Mouse (Mus musculus): ENCODE data around the gene Hist1h2ad. TPM values are rescaled to one million over a fixed set of nuclear protein-coding genes. Genes with fewer than 3 reads are reported as not detected.
"Not testable (repeated sequence)": the region's sequence is repeated elsewhere in the genome, so short reads cannot be mapped to it uniquely, and the experiment has no call there.

Gene Hist1h2ad
- polyA plus RNA-seq, 1 experiment from 2014 or later, result not detected

DNA sequence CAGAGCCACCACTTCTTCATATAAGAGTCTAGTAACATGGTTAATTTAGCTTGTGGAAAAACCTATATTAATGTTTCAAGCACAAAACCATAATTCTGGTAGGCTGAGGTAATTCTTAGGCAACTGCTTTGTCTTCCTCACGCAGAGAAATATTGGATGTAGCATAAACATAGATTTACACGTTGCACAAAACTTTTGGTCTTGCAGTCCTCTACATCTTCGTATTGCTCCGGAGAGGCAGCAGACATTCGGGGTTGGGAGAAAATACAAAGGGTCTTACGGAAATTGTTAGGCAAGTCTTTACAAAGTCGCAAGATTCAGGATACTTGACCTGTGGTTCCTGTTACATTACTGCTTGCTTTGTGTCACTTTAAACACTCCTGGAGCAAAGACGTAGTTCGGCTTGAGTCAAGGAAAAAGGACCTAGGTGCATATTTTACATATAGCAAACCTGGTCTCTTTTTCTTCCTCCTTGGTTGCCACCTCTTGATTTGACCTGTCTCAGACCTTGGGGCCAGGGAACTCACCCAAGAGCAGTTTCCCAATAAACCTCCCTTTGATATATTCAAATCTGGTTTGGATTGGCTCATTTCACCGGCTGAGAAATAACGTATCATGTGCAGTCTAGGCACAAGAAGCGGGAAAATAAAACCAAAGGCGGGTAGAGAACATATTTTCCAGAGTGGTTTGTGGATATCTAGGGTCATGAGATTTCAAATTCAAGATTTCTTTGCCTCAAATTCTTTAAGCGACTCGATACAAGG lies 39.6 kb upstream of the Hist1h2ad start:
- Histone ChIP-seq H3K4me1 (replicated peaks) (peaks cover 37% of the 10 kb centered on the region), H3K4me2 (peak overlapping the region; percentile 89), H3K27ac (replicated peaks) (peak overlapping the region; percentile 74), H3K27me3 (no peaks in the 10 kb centered on the region), H3K4me3 (peak overlapping the region; percentile 52), H3K36me3 (no peaks in the 10 kb centered on the region), H3K9me3 (no peaks in the 10 kb centered on the region), H3K9ac (peak overlapping the region; percentile 36)
- peak; percentile 3; the same call in 1 of the 2 replicates for ATAC-seq (ENCODE audit: low FRiP score, low read depth)
- under 1% methylated on average over 15 of the region's 15 CpGs for WGBS

DNA sequence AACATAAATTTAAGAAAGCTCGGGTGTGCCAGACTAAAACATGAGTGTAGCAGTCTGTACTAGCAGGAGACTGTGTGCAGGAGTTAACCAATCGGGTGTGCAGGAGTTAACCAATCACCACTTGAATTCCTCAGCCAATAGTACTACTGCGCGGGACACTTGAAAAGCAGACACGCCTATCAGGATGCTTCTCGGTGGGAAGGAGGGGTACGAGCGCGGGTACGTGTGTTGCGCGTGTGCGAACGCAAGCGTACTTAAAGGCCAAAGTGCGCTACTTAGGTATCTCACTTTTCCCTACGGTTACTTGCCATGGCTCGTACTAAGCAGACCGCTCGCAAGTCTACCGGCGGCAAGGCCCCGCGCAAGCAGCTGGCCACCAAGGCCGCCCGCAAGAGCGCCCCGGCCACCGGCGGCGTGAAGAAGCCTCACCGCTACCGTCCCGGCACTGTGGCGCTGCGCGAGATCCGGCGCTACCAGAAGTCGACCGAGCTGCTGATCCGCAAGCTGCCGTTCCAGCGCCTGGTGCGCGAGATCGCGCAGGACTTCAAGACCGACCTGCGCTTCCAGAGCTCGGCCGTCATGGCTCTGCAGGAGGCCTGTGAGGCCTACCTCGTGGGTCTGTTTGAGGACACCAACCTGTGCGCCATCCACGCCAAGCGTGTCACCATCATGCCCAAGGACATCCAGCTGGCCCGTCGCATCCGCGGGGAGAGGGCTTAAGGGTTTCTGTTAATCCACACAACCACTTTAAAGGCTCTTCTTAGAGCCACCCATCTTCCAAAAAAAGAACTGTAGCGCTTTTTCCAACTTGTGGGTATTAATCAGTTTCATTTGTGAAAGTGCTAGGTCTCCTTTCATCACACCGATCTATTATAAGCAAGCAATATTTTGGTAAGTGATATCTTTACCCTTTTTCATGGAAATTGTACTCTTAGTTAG lies 38.8 kb upstream of the Hist1h2ad start, which contains the start of gene Hist1h3g:
Hist1h3g (plus strand) TSS at position 286 of the 939 bp plus-strand sequence.
- peak; percentile 94 for ATAC-seq (ENCODE audit: low FRiP score, low read depth)
- peaks cover 30% of the 10 kb centered on the region for H3K4me1 ChIP-seq (replicated peaks)
- peak within 1 kb of the TSS; percentile 36 for H3K9ac ChIP-seq
- not testable (repeated sequence) for H3K27me3 ChIP-seq, H3K36me3 ChIP-seq, H3K9me3 ChIP-seq
- peak within 1 kb of the TSS; percentile 74 for H3K27ac ChIP-seq (replicated peaks)
- peak within 1 kb of the TSS; percentile 89 for H3K4me2 ChIP-seq
- H3K4me3 ChIP-seq, result peak within 1 kb of the TSS; percentile 52
- under 1% methylated on average over 49 of the region's 62 CpGs for WGBS

- Histone ChIP-seq H3K4me1 (replicated peaks) (peaks cover 30% of the 10 kb centered on the region), H3K4me3 (peak overlapping the region; percentile 52), H3K4me2 (peak overlapping the region; percentile 89), H3K27ac (replicated peaks) (no peak overlapping the region), H3K9ac (0 out of 2 replicates have a peak overlapping the region, but pooled peaks have one; percentile 10), H3K27me3 (no peaks in the 10 kb centered on the region), H3K9me3 (no peaks in the 10 kb centered on the region), H3K36me3 (no peaks in the 10 kb centered on the region)
- 20% methylated on average over 7 of the region's 7 CpGs for WGBS
- ATAC-seq (ENCODE audit: low FRiP score, low read depth), result no peak
Observed at GRCm38 (mm10) chr13:23536076-23536822, 37.9 kb upstream of the Hist1h2ad start.

GRCm38 (mm10) chr13:23537006-23537710 lies 37.0 kb upstream of the Hist1h2ad start:
- Histone ChIP-seq H3K9me3 (no peaks in the 10 kb centered on the region), H3K27ac (replicated peaks) (no peak overlapping the region), H3K4me3 (no peak overlapping the region), H3K9ac (no peak overlapping the region), H3K27me3 (no peaks in the 10 kb centered on the region), H3K36me3 (no peaks in the 10 kb centered on the region), H3K4me2 (peak overlapping the region; percentile 89), H3K4me1 (replicated peaks) (peaks cover 27% of the 10 kb centered on the region)
- WGBS, result 83% methylated on average over 3 of the region's 3 CpGs
- no peak for ATAC-seq (ENCODE audit: low FRiP score, low read depth)

GRCm38 (mm10) chr13:23538249-23538648 lies 35.9 kb upstream of the Hist1h2ad start:
- no peak overlapping the region for H3K4me3 ChIP-seq
- no peaks in the 10 kb centered on the region for H3K9me3 ChIP-seq
- no peak for ATAC-seq (ENCODE audit: low FRiP score, low read depth)
- 78% methylated on average over 5 of the region's 5 CpGs for WGBS
- no peak overlapping the region for H3K9ac ChIP-seq
- no peak overlapping the region for H3K27ac ChIP-seq (replicated peaks)
- no peak overlapping the region for H3K4me2 ChIP-seq
- no peaks in the 10 kb centered on the region for H3K36me3 ChIP-seq
- H3K27me3 ChIP-seq, result no peaks in the 10 kb centered on the region
- peaks cover 21% of the 10 kb centered on the region for H3K4me1 ChIP-seq (replicated peaks)

DNA sequence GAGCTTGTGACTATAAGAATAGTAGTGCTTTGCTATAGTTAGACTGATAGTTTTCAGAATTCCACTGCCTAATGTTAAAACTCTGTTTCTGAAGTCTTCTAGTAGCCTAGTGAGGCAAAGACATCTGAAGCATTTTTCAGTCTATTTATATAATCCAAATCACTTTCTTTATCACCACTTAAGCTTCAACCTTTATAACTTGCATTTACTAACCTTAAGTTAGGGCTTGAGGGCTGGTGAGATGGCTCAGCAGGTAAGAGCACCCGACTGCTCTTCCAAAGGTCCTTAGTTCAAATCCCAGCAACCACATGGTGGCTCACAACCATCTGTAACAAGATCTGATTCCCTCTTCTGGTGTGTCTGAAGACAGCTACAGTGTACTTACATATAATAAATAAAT lies 34.4 kb upstream of the Hist1h2ad start:
- not testable (repeated sequence) for ATAC-seq (ENCODE audit: low FRiP score, low read depth); H3K9me3 ChIP-seq; H3K27ac ChIP-seq (replicated peaks); H3K4me3 ChIP-seq; H3K9ac ChIP-seq; H3K27me3 ChIP-seq; H3K36me3 ChIP-seq; H3K4me2 ChIP-seq
- H3K4me1 ChIP-seq (replicated peaks), result peaks cover 12% of the 10 kb centered on the region
- 70% methylated on average over 1 of the region's 1 CpGs for WGBS

GRCm38 (mm10) chr13:23541497-23541896 lies 32.7 kb upstream of the Hist1h2ad start:
- 81% methylated on average over 3 of the region's 3 CpGs for WGBS
- Histone ChIP-seq H3K4me2 (no peak overlapping the region), H3K36me3 (no peaks in the 10 kb centered on the region), H3K27me3 (no peaks in the 10 kb centered on the region), H3K4me3 (no peak overlapping the region), H3K27ac (replicated peaks) (no peak overlapping the region), H3K4me1 (replicated peaks) (peaks cover 8% of the 10 kb centered on the region), H3K9me3 (no peaks in the 10 kb centered on the region), H3K9ac (no peak overlapping the region)
- no peak for ATAC-seq (ENCODE audit: low FRiP score, low read depth)

- not testable (repeated sequence) for ATAC-seq (ENCODE audit: low FRiP score, low read depth); H3K27me3 ChIP-seq; H3K4me1 ChIP-seq (replicated peaks); H3K36me3 ChIP-seq; H3K9me3 ChIP-seq
- peak overlapping the region; percentile 87 for H3K4me2 ChIP-seq
- 0 out of 2 replicates have a peak overlapping the region, but pooled peaks have one; percentile 77 for H3K27ac ChIP-seq (replicated peaks)
- peak overlapping the region; percentile 40 for H3K9ac ChIP-seq
- 3% methylated on average over 3 of the region's 3 CpGs for WGBS
- H3K4me3 ChIP-seq, result peak overlapping the region; percentile 49
Observed at GRCm38 (mm10) chr13:23542225-23542980, 31.8 kb upstream of the Hist1h2ad start.

DNA sequence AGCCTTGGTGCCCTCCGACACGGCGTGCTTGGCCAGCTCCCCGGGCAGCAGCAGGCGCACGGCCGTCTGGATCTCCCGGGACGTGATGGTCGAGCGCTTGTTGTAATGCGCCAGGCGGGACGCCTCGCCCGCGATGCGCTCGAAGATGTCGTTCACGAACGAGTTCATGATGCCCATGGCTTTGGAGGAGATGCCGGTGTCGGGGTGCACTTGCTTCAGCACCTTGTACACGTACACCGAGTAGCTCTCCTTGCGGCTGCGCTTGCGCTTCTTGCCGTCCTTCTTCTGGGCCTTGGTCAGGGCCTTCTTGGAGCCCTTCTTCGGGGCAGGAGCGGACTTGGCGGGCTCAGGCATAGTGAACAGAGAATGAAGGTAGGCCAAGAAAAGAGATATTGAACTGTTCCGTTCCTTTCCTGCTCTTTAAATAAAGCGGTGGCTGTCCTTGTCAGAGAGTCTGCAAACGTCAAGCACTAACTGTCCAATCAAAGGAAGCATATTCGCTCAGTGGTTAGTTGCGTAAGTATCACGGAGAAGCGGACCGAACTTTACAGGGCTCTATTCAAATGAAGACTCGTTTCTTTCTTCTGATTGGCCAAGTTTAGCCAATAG lies 31.1 kb upstream of the Hist1h2ad start, which contains the start of gene Hist1h2bh:
Hist1h2bh (minus strand) TSS at position 394 of the 609 bp plus-strand sequence.
- Histone ChIP-seq H3K9ac (peak within 1 kb of the TSS; percentile 43), H3K4me2 (peak within 1 kb of the TSS; percentile 87), H3K27ac (replicated peaks) (peak within 1 kb of the TSS; percentile 90), H3K4me3 (peak within 1 kb of the TSS; percentile 55)
- not testable (repeated sequence) for H3K27me3 ChIP-seq; H3K4me1 ChIP-seq (replicated peaks); H3K36me3 ChIP-seq; H3K9me3 ChIP-seq
- peak; percentile 92 for ATAC-seq (ENCODE audit: low FRiP score, low read depth)
- WGBS, result under 1% methylated on average over 41 of the region's 42 CpGs

All from hindbrain, embryonic 15.5 days (tissue).